Mouse (Mus musculus) hindbrain, embryonic 14.5 days (tissue): Measurements from ENCODE around the gene Rtraf. TPM values are rescaled to one million over a fixed set of nuclear protein-coding genes. Genes with fewer than 3 reads are reported as not detected.
"Not testable (repeated sequence)": the region's sequence is repeated elsewhere in the genome, so short reads cannot be mapped to it uniquely, and the experiment has no call there.

Experiments
- ATAC-seq: fragments of 200-750 bp; cut with Nextera tagmentation; 2 replicates; pipeline ENCODE4 v1.8.0; 2017; ENCODE audit warnings: moderate number of reproducible peaks, mild to moderate bottlenecking, moderate TSS enrichment, moderate library complexity; ENCODE audit not compliant: low FRiP score
- DNase-seq: peaks from one replicate; pipeline ENCODE4 v3.0.0-alpha.2; 2015; ENCODE audit warnings: low spot score
- H3K27ac ChIP-seq: fragments of 300-500 bp; sonication (generic); 2 replicates; pipeline ENCODE4 v1.5.1; 2014; ENCODE audit warnings: mild to moderate bottlenecking, moderate library complexity
- H3K27me3 ChIP-seq: fragments of 300-500 bp; sonication (generic); 2 replicates; pipeline ENCODE4 v1.6.1; 2014; ENCODE audit warnings: mild to moderate bottlenecking, low read length, mixed read lengths; ENCODE audit not compliant: control insufficient read depth, insufficient read depth
- H3K36me3 ChIP-seq: fragments of 300-500 bp; sonication (generic); replicated peaks from 2 replicates; pipeline ENCODE4 v1.6.1; 2014; ENCODE audit not compliant: control insufficient read depth, insufficient read depth
- H3K4me1 ChIP-seq: fragments of 300-500 bp; sonication (generic); replicated peaks from 2 replicates; pipeline ENCODE4 v1.6.1; 2014; ENCODE audit warnings: antibody characterized with exemption, low read length, mixed read lengths; ENCODE audit not compliant: control insufficient read depth, insufficient read depth
- H3K4me2 ChIP-seq: fragments of 300-500 bp; sonication (generic); replicated peaks from 2 replicates; pipeline ENCODE4 v1.6.1; 2014; ENCODE audit warnings: mild to moderate bottlenecking, moderate library complexity
- H3K4me3 ChIP-seq: fragments of 300-500 bp; sonication (generic); replicated peaks from 2 replicates; pipeline ENCODE4 v1.5.1; 2014; ENCODE audit warnings: mild to moderate bottlenecking, low read length
- H3K9ac ChIP-seq: fragments of 300-500 bp; sonication (generic); 2 replicates; pipeline ENCODE4 v1.6.1; 2014
- H3K9me3 ChIP-seq: fragments of 300-500 bp; sonication (generic); 2 replicates; pipeline ENCODE4 v1.6.1; 2016; ENCODE audit warnings: low read length; ENCODE audit not compliant: control insufficient read depth
- WGBS: fragments of 180-500 bp; shearing (Covaris S2); extraction: QIAGEN DNeasy Blood & Tissue Kit; methylation state at CpG from one replicate; pipeline ENCODE4 v1.1.7; 2014; 5-methylcytosine and 5-hydroxymethylcytosine counted together
- polyA plus RNA-seq: library from polyadenylated mRNA; unstranded; fragments of >200 nt; fragmentation: Nextera tagmentation; extraction: Ambion mirVana; gene quantifications from 2 replicates; pipeline ENCODE4 v1.2.1, GENCODE M21; 2014

Rtraf gene
- polyA plus RNA-seq: 172 and 182 TPM in 2 replicates

- peak within 1 kb of the TSS; percentile 73 for H3K4me3 ChIP-seq
- peak within 1 kb of the TSS; percentile 89 for H3K4me2 ChIP-seq
- H3K27me3 ChIP-seq: no peaks in the 10 kb centered on the region
- peak within 1 kb of the TSS; percentile 88 for H3K27ac ChIP-seq
- ATAC-seq (peak; percentile 98), DNase-seq (peak; percentile 96)
- peak within 1 kb of the TSS; percentile 86 for H3K9ac ChIP-seq
- under 1% methylated on average over 80 of the region's 80 CpGs for WGBS
- H3K36me3 ChIP-seq: peaks cover 33% of the 10 kb centered on the region
- H3K9me3 ChIP-seq: no peaks in the 10 kb centered on the region
- H3K4me1 ChIP-seq: peaks cover 29% of the 10 kb centered on the region
Observed at GRCm38 (mm10) chr14:19823321-19824142, at the start of gene Rtraf. TSS of gene Rtraf (minus strand) at chr14:19823824.

GRCm38 (mm10) chr14:19867286-19867935 is 43.8 kb upstream of the Rtraf start:
- ATAC-seq (no peak), DNase-seq (no peak)
- H3K9me3 ChIP-seq: no peaks in the 10 kb centered on the region
- no peaks in the 10 kb centered on the region for H3K4me1 ChIP-seq
- 78% methylated on average over 5 of the region's 5 CpGs for WGBS
- H3K9ac ChIP-seq: no peak overlapping the region
- H3K4me3 ChIP-seq: no peak overlapping the region
- peaks cover 4% of the 10 kb centered on the region; the same call in 1 of the 2 replicates for H3K36me3 ChIP-seq
- H3K4me2 ChIP-seq: no peak overlapping the region
- no peaks in the 10 kb centered on the region for H3K27me3 ChIP-seq
- H3K27ac ChIP-seq: no peak overlapping the region; the same call in 1 of the 2 replicates

GRCm38 (mm10) chr14:19865121-19865520 is 41.5 kb upstream of the Rtraf start:
- H3K4me1 ChIP-seq, H3K27ac ChIP-seq, H3K4me2 ChIP-seq, H3K9me3 ChIP-seq, H3K9ac ChIP-seq, ATAC-seq, H3K4me3 ChIP-seq, H3K27me3 ChIP-seq, H3K36me3 ChIP-seq, DNase-seq: not testable (repeated sequence)
- 93% methylated on average over 9 of the region's 9 CpGs for WGBS

GRCm38 (mm10) chr14:19861311-19862080 is 37.9 kb upstream of the Rtraf start:
- Histone ChIP-seq H3K9ac (no peak overlapping the region), H3K36me3 (no peaks in the 10 kb centered on the region), H3K9me3 (no peaks in the 10 kb centered on the region), H3K4me1 (no peaks in the 10 kb centered on the region), H3K4me2 (no peak overlapping the region), H3K27me3 (no peaks in the 10 kb centered on the region), H3K4me3 (no peak overlapping the region), H3K27ac (no peak overlapping the region)
- DNase-seq (no peak), ATAC-seq (no peak)
- whole genome bisulfite sequencing: 89% methylated on average over 8 of the region's 8 CpGs

GRCm38 (mm10) chr14:19860281-19860680 is 36.7 kb upstream of the Rtraf start:
- DNase-seq: no peak
- WGBS: 94% methylated on average over 4 of the region's 4 CpGs
- no peaks in the 10 kb centered on the region for H3K36me3 ChIP-seq
- no peaks in the 10 kb centered on the region for H3K9me3 ChIP-seq
- H3K4me2 ChIP-seq: no peak overlapping the region
- H3K27ac ChIP-seq: no peak overlapping the region
- no peak for ATAC-seq
- H3K4me3 ChIP-seq: no peak overlapping the region
- no peaks in the 10 kb centered on the region for H3K27me3 ChIP-seq
- H3K4me1 ChIP-seq: no peaks in the 10 kb centered on the region
- no peak overlapping the region for H3K9ac ChIP-seq

- ATAC-seq: no peak
Observed at GRCm38 (mm10) chr14:19858808-19859776, 35.5 kb upstream of the Rtraf start.

GRCm38 (mm10) chr14:19858279-19858678 is 34.7 kb upstream of the Rtraf start:
- Histone ChIP-seq H3K36me3 (no peaks in the 10 kb centered on the region), H3K4me1 (no peaks in the 10 kb centered on the region), H3K9ac (no peak overlapping the region), H3K27ac (no peak overlapping the region), H3K9me3 (no peaks in the 10 kb centered on the region), H3K4me2 (no peak overlapping the region), H3K27me3 (no peaks in the 10 kb centered on the region), H3K4me3 (no peak overlapping the region)
- WGBS: 84% methylated on average over 2 of the region's 2 CpGs
- ATAC-seq: no peak
- DNase-seq: no peak

More at GRCm38 (mm10) chr14:19858808-19859776, 35.5 kb upstream of the Rtraf start:
- H3K4me3 ChIP-seq: no peak overlapping the region
- H3K9ac ChIP-seq: no peak overlapping the region
- H3K36me3 ChIP-seq: no peaks in the 10 kb centered on the region
- 52% methylated on average over 8 of the region's 8 CpGs for WGBS
- no peak overlapping the region for H3K27ac ChIP-seq
- H3K4me1 ChIP-seq: no peaks in the 10 kb centered on the region
- no peaks in the 10 kb centered on the region for H3K27me3 ChIP-seq
- no peaks in the 10 kb centered on the region for H3K9me3 ChIP-seq
- H3K4me2 ChIP-seq: no peak overlapping the region
- DNase-seq: peak; percentile 64

GRCm38 (mm10) chr14:19853471-19853870 is 29.8 kb upstream of the Rtraf start:
- H3K27ac ChIP-seq: no peak overlapping the region
- ATAC-seq (no peak), DNase-seq (no peak)
- no peak overlapping the region for H3K9ac ChIP-seq
- H3K27me3 ChIP-seq: no peaks in the 10 kb centered on the region
- no peaks in the 10 kb centered on the region for H3K9me3 ChIP-seq
- no peaks in the 10 kb centered on the region for H3K4me1 ChIP-seq
- no peak overlapping the region for H3K4me3 ChIP-seq
- WGBS: 42% methylated on average over 3 of the region's 3 CpGs
- H3K36me3 ChIP-seq: no peaks in the 10 kb centered on the region
- no peak overlapping the region for H3K4me2 ChIP-seq
